Mouse (Mus musculus) MEL (cell line): ENCODE measurements around the gene Cdca7l. TPM values are rescaled to one million over a fixed set of nuclear protein-coding genes. Genes with fewer than 3 reads are reported as not detected.
"Not testable (repeated sequence)": the region's sequence is repeated elsewhere in the genome, so short reads cannot be mapped to it uniquely, and the experiment has no call there.

ENCODE experiments used
- DNase-seq: peaks from one replicate; pipeline ENCODE4 v3.0.0; 2011; ENCODE audit warnings: low read depth, low spot score
- H3K27ac ChIP-seq: 2 replicates; pipeline ENCODE4 v1.5.1; 2012; ENCODE audit warnings: low read depth, mild to moderate bottlenecking, control low read depth, low read length, moderate library complexity; ENCODE audit not compliant: control insufficient read depth
- H3K27me3 ChIP-seq, 2 experiments: fragments of 150-350 bp in 1 of 2; sonication (generic) in 1 of 2; 2 replicates each; pipeline ENCODE4 v1.6.1; 2012; ENCODE audit warnings: low read length in 2 of 2, mild to moderate bottlenecking in 2 of 2, improper control_type of control experiment in 1 of 2, moderate library complexity in 1 of 2; ENCODE audit not compliant: insufficient read depth in 2 of 2, control insufficient read depth in 1 of 2
- H3K36me3 ChIP-seq, 2 experiments: 2 replicates each; pipeline ENCODE4 v1.6.1; 2012 to 2014; ENCODE audit warnings: low read length in 2 of 2, improper control_type of control experiment in 1 of 2, inconsistent platforms in 1 of 2, mild to moderate bottlenecking in 1 of 2; ENCODE audit not compliant: insufficient read depth in 2 of 2, control insufficient read depth in 1 of 2
- H3K4me1 ChIP-seq, 2 experiments: fragments of 150-350 bp in 1 of 2; sonication (generic) in 1 of 2; 2 replicates each; pipeline ENCODE4 v1.6.1; 2012; ENCODE audit warnings: low read length in 2 of 2, improper control_type of control experiment in 1 of 2, mild to moderate bottlenecking in 1 of 2; ENCODE audit not compliant: insufficient read depth in 2 of 2, control insufficient read depth in 1 of 2
- H3K4me3 ChIP-seq, 2 experiments: fragments of 150-350 bp in 1 of 2; sonication (generic) in 1 of 2; 2 replicates each; pipeline ENCODE4 v1.5.1; 2012; ENCODE audit warnings: low read depth in 2 of 2, low read length in 2 of 2, mild to moderate bottlenecking in 2 of 2, moderate library complexity in 2 of 2, control low read depth in 1 of 2, improper control_type of control experiment in 1 of 2; ENCODE audit not compliant: control insufficient read depth in 1 of 2, insufficient read depth in 1 of 2
- H3K79me2 ChIP-seq: 2 replicates; pipeline ENCODE4 v1.6.1; 2012; ENCODE audit warnings: mild to moderate bottlenecking, low read length, moderate library complexity; ENCODE audit not compliant: control insufficient read depth, poor library complexity, insufficient read depth
- H3K9ac ChIP-seq: 2 replicates; pipeline ENCODE4 v1.6.1; 2012; ENCODE audit warnings: low read depth, mild to moderate bottlenecking, control low read depth, low read length, moderate library complexity; ENCODE audit not compliant: control insufficient read depth, poor library complexity, severe bottlenecking
- H3K9me3 ChIP-seq: fragments of 150-350 bp; sonication (generic); replicated peaks from 2 replicates; pipeline ENCODE4 v1.6.1; 2012; ENCODE audit warnings: mild to moderate bottlenecking, low read length, improper control_type of control experiment, moderate library complexity; ENCODE audit not compliant: insufficient read depth
- CHD2 ChIP-seq: IDR thresholded peaks from 2 replicates; pipeline ENCODE4 v1.6.1; 2011; ENCODE audit warnings: low read length, improper control_type of control experiment
- E2F4 ChIP-seq: IDR thresholded peaks from 2 replicates; pipeline ENCODE4 v1.6.1; 2011; ENCODE audit warnings: low read depth, low read length, improper control_type of control experiment, borderline replicate concordance
- ELF1 ChIP-seq: IDR thresholded peaks from 2 replicates; pipeline ENCODE4 v1.6.1; 2014; ENCODE audit warnings: low read depth, mild to moderate bottlenecking, inconsistent platforms, low read length, improper control_type of control experiment, moderate library complexity
- EP300 ChIP-seq, 2 experiments: IDR thresholded peaks; 2 replicates each; pipeline ENCODE4 v1.6.1; 2011; ENCODE audit warnings: improper control_type of control experiment in 2 of 2, low read length in 2 of 2, low read depth in 1 of 2, mild to moderate bottlenecking in 1 of 2
- GATA1 ChIP-seq: IDR thresholded peaks from 2 replicates; pipeline ENCODE4 v1.6.1; 2011; ENCODE audit warnings: low read depth, low read length, improper control_type of control experiment
- MEF2A ChIP-seq: IDR thresholded peaks from 2 replicates; pipeline ENCODE4 v1.6.1; 2014; ENCODE audit warnings: low read depth, mild to moderate bottlenecking, inconsistent platforms, low read length, improper control_type of control experiment; ENCODE audit not compliant: poor library complexity, insufficient replicate concordance, severe bottlenecking; ENCODE audit errors: extremely low read depth
- NRF1 ChIP-seq: IDR thresholded peaks from 2 replicates; pipeline ENCODE4 v1.6.1; 2014; ENCODE audit warnings: low read depth, mild to moderate bottlenecking, inconsistent platforms, low read length, improper control_type of control experiment, moderate library complexity; ENCODE audit not compliant: poor library complexity, insufficient read depth, severe bottlenecking
- POLR2A ChIP-seq, 2 experiments: IDR thresholded peaks; 2 replicates each; pipeline ENCODE4 v1.6.1; 2011 to 2012; ENCODE audit warnings: low read length in 2 of 2, mild to moderate bottlenecking in 2 of 2, control low read depth in 1 of 2, improper control_type of control experiment in 1 of 2, low read depth in 1 of 2, moderate library complexity in 1 of 2; ENCODE audit not compliant: control insufficient read depth in 1 of 2, insufficient read depth in 1 of 2, poor library complexity in 1 of 2
- TBP ChIP-seq: IDR thresholded peaks from 2 replicates; pipeline ENCODE4 v1.8.0; 2011; ENCODE audit warnings: low read depth, low read length, improper control_type of control experiment
- TCF12 ChIP-seq: IDR thresholded peaks from 2 replicates; pipeline ENCODE4 v1.6.1; 2014; ENCODE audit warnings: low read depth, mild to moderate bottlenecking, inconsistent platforms, low read length, improper control_type of control experiment, moderate library complexity
- ZKSCAN1 ChIP-seq: IDR thresholded peaks from 2 replicates; pipeline ENCODE4 v1.6.1; 2012; ENCODE audit warnings: low read depth, mild to moderate bottlenecking, inconsistent platforms, low read length, improper control_type of control experiment, moderate library complexity
- polyA plus RNA-seq, 2 experiments: library from polyadenylated mRNA; stranded (reverse) in 1 of 2; unstranded in 1 of 2; fragments of >175 nt in 1 of 2; fragments of >200 nt in 1 of 2; gene quantifications; 2 replicates each; pipeline versions ENCODE4 v1.2.1 to v1.2.4; 2012; ENCODE audit warnings: low replicate concordance in 2 of 2, low read depth in 1 of 2; ENCODE audit not compliant: insufficient read length in 2 of 2, insufficient read depth in 1 of 2, missing spikeins in 1 of 2
- total RNA-seq: library from RNA; depleted of rRNA; stranded (reverse); fragments of 300-350 nt; gene quantifications from 2 replicates; pipeline ENCODE4 v1.2.3, GENCODE M21; 2012

The Cdca7l gene
- total and polyA plus RNA-seq, 3 experiments: 93.3 to 1,920 (median 99.6) TPM

DNA sequence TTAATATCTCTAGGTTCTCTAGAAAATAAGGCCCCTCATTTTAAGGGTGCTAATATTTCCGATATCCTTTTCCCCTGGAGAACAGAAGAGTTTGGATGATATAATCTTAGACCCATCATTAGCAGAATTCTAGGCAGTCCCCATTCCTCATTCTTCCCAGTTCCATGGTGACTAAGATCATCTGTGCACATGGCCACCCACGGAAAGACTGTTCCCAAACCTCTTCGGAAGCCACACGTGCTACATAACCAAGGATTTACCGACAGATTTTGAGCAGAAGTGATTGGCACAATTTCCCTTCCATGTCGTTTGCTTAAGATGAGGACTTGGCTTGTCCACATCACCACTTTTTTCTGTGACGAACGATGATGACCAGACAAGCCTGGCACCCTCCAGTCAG lies 99.6 kb downstream of the Cdca7l start:
- no peak overlapping the region for H3K27ac ChIP-seq
- no peak for DNase-seq
- TF ChIP-seq TCF12: no peak
- no peak for TF ChIP-seq CHD2
- no peak for TF ChIP-seq ELF1
- no peak for TF ChIP-seq E2F4
- TF ChIP-seq TBP: no peak
- TF ChIP-seq POLR2A (IDR thresholded peaks at IDR 0.05; ENCODE audit: control insufficient read depth in 1 of 2, insufficient read depth in 1 of 2, low read depth in 1 of 2, low read length in 2 of 2, poor library complexity in 1 of 2): no peak
- TF ChIP-seq, all 39 proteins: peak for 0
- no peaks in the 10 kb centered on the region for H3K79me2 ChIP-seq
- 0 out of 4 replicates have a peak, but pooled peaks cover 0 to 4% of the 10 kb centered on the region in 2 experiments for H3K4me1 ChIP-seq
- H3K9ac ChIP-seq: no peak overlapping the region
- H3K27me3 ChIP-seq: no peaks in the 10 kb centered on the region
- H3K9me3 ChIP-seq: no peaks in the 10 kb centered on the region
- H3K4me3 ChIP-seq: no peak overlapping the region
- H3K36me3 ChIP-seq: no peaks in the 10 kb centered on the region

DNA sequence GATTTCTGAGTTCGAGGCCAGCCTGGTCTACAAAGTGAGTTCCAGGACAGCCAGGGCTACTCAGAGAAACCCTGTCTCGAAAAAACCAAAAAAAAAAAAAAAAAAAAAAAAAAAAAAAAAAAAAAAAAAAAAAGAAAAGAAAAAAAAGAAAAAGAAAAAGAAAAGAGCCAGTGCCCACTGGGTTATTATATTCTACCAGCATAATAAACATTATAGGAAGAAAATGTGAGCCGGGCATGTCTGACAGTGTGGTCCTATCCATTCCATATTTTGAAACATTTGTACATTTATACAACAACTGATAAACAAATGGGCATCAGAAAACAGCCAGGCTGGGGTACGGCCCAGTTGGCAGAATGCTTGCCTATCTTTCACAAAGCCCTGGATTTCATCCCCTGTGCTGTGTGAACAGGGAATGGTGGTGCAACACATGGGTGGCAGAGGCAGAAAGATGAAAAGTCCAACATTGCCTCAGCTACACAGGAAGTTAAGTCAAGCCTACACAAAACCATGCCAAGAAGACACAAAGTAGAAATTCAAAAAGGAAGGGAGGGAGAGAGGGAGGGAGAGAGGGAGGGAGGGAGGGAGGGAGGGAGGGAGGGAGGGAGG lies 101.2 kb downstream of the Cdca7l start:
- not testable (repeated sequence) for H3K9me3 ChIP-seq, H3K27ac ChIP-seq, H3K79me2 ChIP-seq, H3K4me3 ChIP-seq, DNase-seq, H3K9ac ChIP-seq, H3K36me3 ChIP-seq, H3K27me3 ChIP-seq, H3K4me1 ChIP-seq

- H3K4me1 ChIP-seq: peaks cover 0 to 4% of the 10 kb centered on the region in 2 experiments; a peak in 1 of 4 replicates
These were observed 107.3 kb downstream of the Cdca7l start for GRCm38 (mm10) chr12:117911396-117911795.

More at GRCm38 (mm10) chr12:117911396-117911795, 107.3 kb downstream of the Cdca7l start:
- H3K79me2 ChIP-seq: no peaks in the 10 kb centered on the region
- H3K36me3 ChIP-seq: no peaks in the 10 kb centered on the region
- H3K27me3 ChIP-seq: no peaks in the 10 kb centered on the region; a peak in 1 of 4 replicates
- H3K9me3 ChIP-seq: no peaks in the 10 kb centered on the region
- DNase-seq: no peak
- H3K27ac ChIP-seq: no peak overlapping the region
- no peak for TF ChIP-seq NRF1
- TF ChIP-seq MEF2A: no peak
- no peak for TF ChIP-seq EP300 (IDR thresholded peaks at IDR 0.05; ENCODE audit: low read depth in 1 of 2, low read length in 2 of 2)
- no peak for TF ChIP-seq GATA1
- no peak for TF ChIP-seq ZKSCAN1
- no peak overlapping the region for H3K4me3 ChIP-seq
- no peak overlapping the region for H3K9ac ChIP-seq
